Comparison of ENCODE assay signal across 16 mouse cellular contexts in genomic region chr16:4225841-4226240, GRCm38 (mm10).
"Had no signal": no experiment of that assay in that cellular context is flagged by ENCODE, and none has a peak within 500 bp of the region (broad histone marks: within the 10 kb centered on the region; RNA-seq: fewer than 3 reads in every experiment).

No protein-coding gene starts in this region.

- DNase-seq: heart, postnatal 10 days; heart, postnatal 14 days; heart, postnatal 36 days; heart, postnatal 4 days; kidney, adult 11 months; kidney, adult 18-20 months; kidney, adult 2 months; kidney, adult 8-10 months; kidney, adult 9 months; kidney, postnatal 10 days; kidney, postnatal 14 days; kidney, postnatal 25 days; kidney, postnatal 36 days; kidney, postnatal 4 days; layer of hippocampus, adult 9-11 months; layer of hippocampus, postnatal 36 days had no signal
